Mouse (Mus musculus): Measurements from ENCODE around the gene Pus1. TPM values are rescaled to one million over a fixed set of nuclear protein-coding genes. Genes with fewer than 3 reads are reported as not detected.

Gene Pus1
- polyA plus RNA-seq (2017; shearing (Covaris generic)): 33.3 TPM

GRCm38 (mm10) chr5:110779998-110780760, at the start of gene Pus1:
Pus1 (minus strand) TSS chr5:110780659.

GRCm38 (mm10) chr5:110809667-110810325, 29.3 kb upstream of the Pus1 start, which contains the start of gene Ulk1:
Ulk1 (minus strand) TSS chr5:110810097.

GRCm38 (mm10) chr5:110770448-110771158, 9.9 kb downstream of the Pus1 start, which contains the start of gene Ep400:
Ep400 (minus strand) TSS chr5:110770717.

Other genes with a start within 250 kb of the Pus1 start
- gene Galnt9, start 236.3 kb downstream of the Pus1 start, polyA plus RNA-seq (2017; shearing (Covaris generic)): 7.5 TPM
- gene Noc4l, start 127.2 kb downstream of the Pus1 start, polyA plus RNA-seq (2017; shearing (Covaris generic)): 82.5 TPM
- 13.3 TPM for gene Ddx51, start 127.2 kb downstream of the Pus1 start, polyA plus RNA-seq (2017; shearing (Covaris generic))
- 54.1 TPM for gene Ep400, start 9.9 kb downstream of the Pus1 start, polyA plus RNA-seq (2017; shearing (Covaris generic))
- 7.9 TPM for gene Ulk1, start 29.4 kb upstream of the Pus1 start, polyA plus RNA-seq (2017; shearing (Covaris generic))
- 33.4 TPM for gene Hscb, start 59.1 kb upstream of the Pus1 start, polyA plus RNA-seq (2017; shearing (Covaris generic))
- gene Chek2, start 59.3 kb upstream of the Pus1 start, polyA plus RNA-seq (2017; shearing (Covaris generic)): 10.5 TPM
- gene Ttc28, start 99.1 kb upstream of the Pus1 start, polyA plus RNA-seq (2017; shearing (Covaris generic)): 3.6 TPM